Mouse (Mus musculus) gastrocnemius, postnatal 14 days (tissue): Measurements from ENCODE around the gene Patz1. TPM values are rescaled to one million over a fixed set of nuclear protein-coding genes. Genes with fewer than 3 reads are reported as not detected.

Experiments used
- DNase-seq: peaks from one replicate; pipeline ENCODE4 v3.0.0; 2021; ENCODE audit warnings: mixed read lengths
- intact Hi-C: fragments of 180-260 bp; cut with DNase I; formaldehyde crosslinking; loops from one replicate; pipeline ENCODE4 v1.15.1; 2025; ENCODE audit warnings: low total_unique reads
- total RNA-seq, 2 experiments: library from RNA; stranded (reverse); gene quantifications; 2 replicates each; pipeline ENCODE4 v1.2.3; 2021

The Patz1 gene
- total RNA-seq, 2 experiments from 2014 or later, result 11.8 to 12.8 TPM

DNA sequence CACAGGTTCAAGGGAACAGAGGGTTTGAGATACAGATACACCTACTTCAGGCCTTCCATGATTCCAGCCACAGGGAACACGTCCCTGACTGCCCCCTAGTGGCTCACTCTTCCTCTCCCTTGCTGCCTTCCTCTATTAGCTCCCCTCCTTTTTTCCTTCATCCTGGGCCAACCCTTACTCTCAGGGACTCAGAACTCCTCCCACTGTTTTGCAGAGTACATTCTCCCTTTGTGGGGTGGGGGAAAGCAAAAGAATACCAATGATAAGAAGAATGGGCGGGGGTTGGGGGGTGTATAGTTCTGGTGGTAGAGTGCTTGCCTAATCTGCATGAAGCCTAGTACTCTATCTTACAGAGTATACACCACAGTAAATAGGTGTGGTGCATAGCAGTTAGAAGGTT lies 25.5 kb downstream of the Patz1 start:
- peak; percentile 67 for DNase-seq
- intact Hi-C loops, result no loop called here

DNA sequence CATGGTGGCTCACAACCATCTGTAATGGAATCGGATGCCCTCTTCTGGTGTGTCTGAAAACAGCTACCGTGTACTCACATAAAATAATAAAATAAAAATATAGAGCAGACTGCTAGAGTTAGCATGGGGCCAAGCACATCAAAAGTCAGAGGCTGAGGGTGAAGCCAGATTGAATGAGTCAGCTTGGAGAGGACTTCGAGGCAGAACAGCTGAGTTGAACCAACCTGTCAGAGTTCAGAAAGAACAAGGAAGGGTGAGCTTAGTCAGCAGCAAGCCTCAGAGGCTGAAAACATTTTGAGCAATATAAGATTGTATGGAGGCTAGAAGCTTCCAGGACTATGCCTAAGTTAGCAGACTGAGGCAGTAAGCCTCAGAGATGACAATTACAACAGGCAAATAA lies 29.6 kb downstream of the Patz1 start:
- DNase-seq, result no peak
- intact Hi-C loops, result no loop called here

DNA sequence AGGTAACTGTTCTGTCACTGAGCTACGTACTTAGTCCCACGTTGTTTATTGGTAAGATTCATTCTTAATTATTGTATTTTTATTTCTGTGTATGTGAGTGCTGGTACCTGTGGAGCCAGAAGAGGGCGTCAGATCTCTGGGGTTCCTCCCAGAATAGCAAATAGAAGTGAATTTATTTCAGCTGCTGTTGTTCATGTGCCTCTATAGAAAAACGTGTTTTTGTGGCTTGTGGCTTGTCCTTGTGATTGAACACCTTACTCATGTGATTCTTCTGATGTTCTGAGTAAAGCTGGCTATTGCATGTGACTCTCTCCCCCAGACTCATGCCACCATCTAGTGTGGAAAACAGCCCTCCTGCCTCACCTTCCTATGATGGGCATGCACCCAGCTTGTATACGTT lies 39.6 kb downstream of the Patz1 start:
- no peak for DNase-seq
- intact Hi-C loops, result no loop called here

DNA sequence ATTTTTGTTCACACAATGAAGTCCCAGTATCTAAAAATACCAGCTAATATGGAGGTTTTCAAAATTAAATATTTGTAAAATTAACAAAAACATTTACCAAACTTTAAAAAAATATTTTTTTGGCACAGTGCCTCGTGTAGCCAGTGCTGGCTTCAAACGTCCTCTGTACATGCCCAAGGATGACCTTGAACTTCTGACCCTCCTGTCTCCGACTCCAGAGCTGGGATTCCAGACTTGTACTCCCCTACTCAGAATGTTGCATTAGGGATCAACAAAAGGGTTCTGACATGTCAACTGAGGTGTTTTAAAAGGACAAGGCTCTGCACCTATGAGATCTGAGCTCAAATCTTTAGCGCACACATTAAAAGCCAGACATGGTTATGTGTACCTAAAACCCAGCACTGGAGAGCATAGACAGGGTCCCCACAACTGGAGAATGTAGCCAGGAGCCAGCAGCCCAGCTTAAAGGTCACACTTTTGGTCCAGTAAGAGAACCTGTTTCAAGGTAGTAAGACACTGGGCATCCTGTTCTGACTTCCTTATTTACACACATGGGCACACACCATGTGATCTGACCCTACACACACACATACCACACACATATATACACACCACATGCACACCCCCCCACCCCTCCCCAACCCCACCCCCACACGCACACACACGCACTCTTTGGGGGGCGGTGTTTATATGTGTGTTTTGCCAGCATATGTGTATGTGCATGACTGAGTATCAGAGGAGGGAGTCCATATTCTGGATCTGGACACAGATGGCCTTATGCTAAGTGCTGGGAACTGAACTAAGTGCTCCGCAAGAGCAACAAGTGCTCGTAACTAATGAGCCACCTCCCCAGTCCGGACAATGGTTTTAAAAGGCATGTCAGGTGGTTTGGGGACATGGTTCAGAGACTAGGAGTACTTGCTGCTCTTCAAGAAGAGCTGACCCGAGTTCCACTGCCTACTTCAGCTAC lies 40.4 kb downstream of the Patz1 start:
- DNase-seq, result no peak
- intact Hi-C loops, result no loop called here

DNA sequence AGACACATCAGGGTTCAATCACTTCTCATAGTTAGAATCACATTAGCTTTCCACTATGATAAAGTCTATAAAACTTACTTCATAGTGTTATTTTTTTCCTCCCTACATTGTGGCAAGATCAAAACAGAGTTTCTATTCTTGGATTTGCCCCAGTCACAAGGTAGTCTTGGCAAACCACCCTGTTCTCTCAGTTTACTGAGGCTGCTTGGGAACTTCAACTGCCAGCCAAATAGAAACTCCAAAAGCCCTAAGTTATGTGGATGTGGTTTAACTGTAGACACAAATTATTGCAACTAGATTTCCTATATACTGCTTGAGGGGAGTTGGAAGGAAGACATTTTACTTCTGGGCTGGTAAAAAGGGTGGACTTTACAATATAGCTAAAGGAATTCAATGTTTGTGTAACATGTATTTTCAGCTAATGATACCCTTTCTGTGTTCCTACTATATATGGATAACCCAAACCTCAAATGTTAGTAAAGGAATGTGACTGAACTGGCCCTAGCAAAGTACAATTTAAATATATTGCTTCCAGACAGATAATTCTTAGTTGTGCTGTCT lies 41.3 kb downstream of the Patz1 start, which contains the start of gene Pik3ip1:
Pik3ip1 (plus strand) TSS at position 511 of the 561 bp plus-strand sequence.
- DNase-seq, result no peak
- intact Hi-C loops, result no loop called here

DNA sequence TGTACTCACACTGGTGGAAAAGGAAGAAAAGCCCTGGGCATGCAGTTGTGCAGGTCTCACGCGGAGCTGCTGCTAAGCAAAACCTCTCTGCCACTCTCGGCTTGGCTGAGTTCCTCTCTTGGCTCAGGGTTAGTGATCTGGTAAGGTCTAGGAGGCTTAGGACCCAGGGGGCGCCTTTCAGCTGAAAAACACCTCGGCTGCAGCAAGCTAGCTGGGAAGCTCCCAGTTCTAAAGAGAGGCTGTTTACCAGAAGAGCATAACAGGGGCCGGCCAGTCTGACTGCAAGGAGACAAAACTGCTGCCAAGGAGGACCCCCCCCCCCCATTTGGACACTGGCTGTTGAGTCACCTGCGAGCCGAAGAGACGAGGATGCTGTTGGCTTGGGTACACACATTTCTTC lies 41.9 kb downstream of the Patz1 start:
- intact Hi-C loops, result no loop called here

DNA sequence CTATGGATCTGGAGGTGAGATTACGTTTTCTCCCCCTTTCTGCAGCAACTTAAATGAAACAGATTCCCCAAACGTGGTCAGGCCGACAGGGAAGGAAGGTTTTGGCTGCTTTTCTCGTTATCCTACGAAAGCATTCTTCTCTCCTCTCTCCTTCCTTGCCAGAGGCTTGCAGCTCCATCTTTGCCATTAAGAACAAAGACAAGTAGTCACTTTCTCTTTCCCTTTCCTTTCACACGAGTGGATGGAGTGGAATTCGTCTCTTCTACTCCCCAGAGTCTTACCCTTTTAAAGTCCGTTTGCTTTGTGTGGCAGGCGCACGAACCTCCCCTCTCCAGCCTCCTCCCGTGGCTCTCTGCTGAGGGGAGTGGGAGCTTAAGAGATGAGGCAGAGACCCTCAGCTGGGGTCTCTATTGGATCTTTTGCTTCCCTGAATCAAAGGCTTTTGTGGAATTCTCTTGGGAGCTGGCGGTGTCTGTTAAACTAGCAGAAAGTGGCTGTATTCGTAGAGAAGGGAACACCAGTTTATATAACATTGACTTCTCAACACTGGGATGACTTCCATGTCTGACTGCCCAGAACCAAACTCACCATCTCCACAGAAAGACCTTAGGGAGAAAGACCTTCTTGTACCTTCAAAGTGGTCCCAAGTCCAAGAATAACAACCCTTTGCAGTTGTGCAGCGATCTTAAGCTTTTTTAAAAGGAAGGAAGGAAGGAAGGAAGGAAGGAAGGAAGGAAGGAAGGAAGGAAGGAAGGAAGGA lies 42.5 kb downstream of the Patz1 start:
- intact Hi-C loops, result no loop called here
- no peak for DNase-seq

More for the DNA sequence above, 41.9 kb downstream of the Patz1 start:
- DNase-seq, result peak; percentile 93

DNA sequence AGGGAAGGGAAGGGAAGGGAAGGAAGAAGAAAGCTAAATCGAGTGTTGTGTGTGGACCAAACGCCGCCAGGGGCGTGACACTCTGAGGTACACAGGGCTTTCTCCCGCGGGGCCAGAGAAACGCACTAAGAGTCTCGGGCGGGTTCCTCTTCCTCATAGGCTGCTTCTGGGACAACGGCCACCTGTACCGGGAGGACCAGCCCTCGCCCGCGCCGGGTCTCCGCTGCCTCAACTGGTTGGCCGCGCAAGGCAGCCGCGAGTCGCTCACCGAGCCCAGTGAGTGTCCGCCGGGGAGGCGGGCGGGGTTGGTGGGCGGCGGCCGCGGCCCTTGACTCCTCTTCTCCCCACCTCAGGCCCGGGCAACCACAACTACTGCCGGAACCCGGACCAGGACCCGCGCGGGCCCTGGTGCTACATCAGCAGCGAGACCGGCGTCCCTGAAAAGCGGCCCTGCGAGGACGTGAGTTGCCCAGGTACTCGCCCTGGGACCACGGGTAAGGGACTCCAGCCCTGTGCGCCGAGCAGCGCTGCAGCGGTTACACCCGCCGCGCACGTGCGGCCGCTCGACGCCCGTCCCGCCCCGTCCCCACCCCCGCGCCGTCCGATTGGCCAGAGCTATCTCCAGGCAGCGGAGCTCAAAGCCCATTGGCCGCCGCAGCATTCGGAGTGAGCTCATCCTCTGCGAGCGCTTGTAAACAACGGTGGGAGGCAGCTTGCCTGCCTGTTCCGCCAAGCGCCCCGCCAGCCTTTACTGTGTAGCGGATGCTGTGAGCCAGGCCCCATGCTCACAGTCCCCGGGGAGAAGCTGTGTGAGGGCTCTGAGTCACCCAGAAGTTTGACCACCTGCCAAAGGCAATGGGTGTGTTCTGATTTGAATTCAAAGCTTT lies 43.3 kb downstream of the Patz1 start:
- intact Hi-C loops, result no loop called here

DNA sequence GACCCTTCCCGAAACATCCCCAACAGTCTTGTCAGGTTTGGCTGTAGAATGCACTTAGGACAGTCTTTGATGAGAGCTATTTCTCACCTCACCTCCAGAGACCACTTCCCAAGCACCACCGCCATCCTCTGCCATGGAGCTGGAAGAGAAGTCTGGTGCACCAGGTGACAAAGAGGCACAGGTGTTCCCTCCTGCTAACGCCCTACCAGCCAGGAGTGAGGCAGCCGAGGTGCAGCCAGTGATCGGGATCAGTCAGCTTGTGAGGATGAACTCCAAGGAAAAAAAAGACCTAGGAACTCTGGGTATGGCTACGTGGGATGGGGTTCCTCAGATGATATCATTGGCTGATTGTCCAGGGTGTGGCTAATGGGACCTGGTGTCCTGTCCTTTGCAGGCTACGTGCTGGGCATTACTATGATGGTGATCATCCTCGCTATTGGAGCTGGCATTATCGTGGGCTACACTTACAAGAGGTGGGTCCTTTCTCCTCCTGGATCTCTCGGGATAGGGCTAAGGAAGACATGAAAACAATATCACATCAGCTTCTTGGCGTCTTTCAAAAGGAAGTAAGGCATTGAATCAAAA lies 44.5 kb downstream of the Patz1 start:
- intact Hi-C loops, result no loop called here
- DNase-seq, result no peak

More for the DNA sequence above, 43.3 kb downstream of the Patz1 start:
- DNase-seq, result peak; percentile 95

DNA sequence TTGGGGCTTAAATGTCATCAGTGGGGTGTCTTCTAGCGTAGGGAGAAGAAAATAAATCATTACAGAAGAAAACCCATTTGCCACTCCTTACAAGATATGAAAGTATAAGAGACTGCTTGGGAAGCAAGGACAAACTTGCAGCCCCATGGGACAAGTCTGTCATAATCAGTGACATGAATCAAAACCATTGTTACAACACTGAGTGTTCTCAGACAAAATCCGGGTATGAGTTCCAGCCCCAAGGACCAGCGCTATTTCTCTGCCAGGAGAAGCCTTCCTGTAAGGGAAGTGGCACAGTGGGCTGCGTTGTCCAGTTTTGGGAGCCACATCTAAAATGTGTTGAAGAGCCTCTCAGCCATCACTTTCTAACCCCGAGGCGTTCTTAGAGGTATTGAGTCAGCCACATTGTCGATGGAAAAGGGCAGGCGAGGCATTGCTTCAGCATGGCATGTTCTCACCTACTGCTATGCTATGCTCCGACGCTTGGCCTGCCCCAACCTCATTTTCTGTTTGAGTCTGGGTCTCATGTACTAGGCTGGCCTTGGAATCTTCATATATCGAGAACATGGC lies 45.6 kb downstream of the Patz1 start:
- intact Hi-C loops, result no loop called here
- DNase-seq, result no peak

DNA sequence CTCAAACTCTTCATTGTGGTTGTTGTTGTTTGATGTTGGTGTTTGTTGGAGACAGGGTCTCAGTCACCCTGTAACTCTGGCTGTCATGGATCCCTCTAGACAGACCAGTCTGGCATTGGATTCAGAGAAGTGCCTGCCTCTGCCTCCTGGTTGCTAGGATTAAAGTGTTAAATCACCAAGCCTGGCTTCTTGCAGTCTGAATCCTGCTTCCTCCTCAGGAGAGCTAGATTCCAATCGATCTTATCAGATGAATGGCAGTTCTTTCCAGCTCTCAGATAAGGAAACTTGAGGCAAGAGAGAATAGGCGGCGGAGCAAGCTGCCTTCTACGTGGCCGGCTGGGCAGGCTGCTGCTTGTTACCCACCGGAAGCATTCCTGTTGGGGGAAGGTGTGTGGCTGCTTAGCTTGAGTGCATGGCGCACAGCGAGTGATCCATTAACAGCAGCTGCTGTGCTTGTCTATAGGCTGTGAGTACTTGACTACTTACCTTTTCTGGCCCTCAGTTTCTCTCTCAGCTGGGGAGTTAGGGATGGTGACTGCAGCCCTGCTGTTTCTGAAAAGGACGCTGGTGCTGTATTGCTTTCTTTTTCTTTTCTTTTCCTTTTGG lies 46.1 kb downstream of the Patz1 start:
- no peak for DNase-seq
- intact Hi-C loops, result no loop called here

DNA sequence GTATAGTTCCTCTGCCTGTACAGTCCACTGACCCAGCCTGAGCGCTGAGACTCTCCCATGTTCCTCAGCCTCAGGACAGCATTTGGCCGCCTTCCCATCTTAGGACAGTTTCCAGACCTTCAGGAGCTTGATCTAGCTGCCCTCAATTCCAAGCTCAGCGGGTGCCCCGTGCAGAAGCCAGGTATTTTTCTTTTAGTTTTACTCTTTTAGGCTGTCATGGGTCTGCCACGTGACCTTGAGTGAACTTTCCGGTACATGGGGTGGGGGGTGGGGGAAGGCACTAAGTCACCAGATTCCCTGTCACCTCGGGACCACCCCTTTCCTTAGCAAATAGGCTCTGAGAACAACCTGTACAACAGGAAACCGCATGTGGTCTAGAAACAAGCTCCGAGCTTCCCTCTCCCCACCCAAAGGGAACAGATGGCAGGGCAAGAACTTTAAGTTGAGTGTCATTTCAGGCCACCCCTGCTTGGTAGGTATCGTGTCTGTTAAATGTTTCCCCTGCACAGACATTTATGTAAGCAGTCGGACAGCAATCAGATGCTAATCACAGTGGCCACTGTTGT lies 47.1 kb downstream of the Patz1 start:
- intact Hi-C loops, result no loop called here
- peak; percentile 54 for DNase-seq

DNA sequence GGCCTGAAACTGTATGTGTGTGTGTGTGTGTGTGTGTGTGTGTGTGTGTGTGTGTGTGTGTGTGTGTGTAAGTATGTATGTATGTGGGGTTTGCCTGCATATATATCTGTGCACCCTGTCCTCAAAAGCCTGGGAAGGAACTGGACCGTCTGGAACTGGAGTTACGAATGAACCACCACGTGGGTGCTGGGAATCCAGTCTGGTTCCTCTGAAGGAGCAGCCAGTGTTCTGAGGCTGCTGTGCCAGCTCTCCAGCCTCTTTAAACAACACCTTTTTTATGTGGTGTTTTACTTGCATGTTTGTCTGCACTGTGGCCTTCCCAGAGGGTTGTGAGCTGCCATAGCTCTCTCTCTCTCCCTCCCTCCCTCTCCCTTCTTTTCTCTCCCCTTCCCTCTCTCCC lies 47.9 kb downstream of the Patz1 start:
- DNase-seq, result no peak
- intact Hi-C loops, result no loop called here

DNA sequence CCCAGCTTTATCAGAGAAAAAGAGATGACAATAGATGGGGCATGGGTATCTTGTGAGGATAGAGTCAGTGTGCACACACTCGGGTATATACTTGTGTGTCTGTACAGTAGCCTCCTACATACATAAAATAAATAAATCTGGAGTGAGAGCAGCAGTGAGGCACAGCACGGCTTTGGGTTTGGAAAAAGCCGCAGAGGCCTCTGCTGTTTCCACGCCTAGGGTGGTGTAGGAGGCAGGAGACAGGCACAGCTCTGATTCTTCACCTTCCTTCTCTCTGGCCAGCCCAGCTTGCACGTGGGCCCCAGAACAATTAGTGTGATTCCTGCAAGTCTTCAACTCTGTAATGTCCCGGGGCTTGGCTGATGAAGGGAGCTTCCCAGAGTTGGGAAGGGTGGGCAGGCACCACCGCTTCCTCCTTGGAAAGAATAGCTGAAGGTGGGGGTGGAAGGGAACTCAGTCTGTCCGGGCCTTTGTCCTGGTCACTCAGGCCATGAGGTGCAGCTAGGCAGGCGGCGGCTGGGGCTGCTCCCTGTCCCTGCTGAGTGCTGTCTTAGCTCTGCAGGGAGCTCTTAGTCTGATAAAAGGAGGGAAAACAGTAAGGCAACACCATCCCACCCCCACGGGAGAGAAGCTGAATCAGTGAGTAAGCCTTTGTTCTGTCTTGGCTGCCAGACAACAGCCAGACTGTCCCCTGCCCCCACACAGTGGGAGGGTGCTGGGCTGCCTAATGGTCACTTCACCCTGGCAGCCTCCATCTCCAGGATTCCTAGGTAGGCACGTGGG lies 48.7 kb downstream of the Patz1 start:
- DNase-seq, result peak; percentile 48
- intact Hi-C loops, result no loop called here

DNA sequence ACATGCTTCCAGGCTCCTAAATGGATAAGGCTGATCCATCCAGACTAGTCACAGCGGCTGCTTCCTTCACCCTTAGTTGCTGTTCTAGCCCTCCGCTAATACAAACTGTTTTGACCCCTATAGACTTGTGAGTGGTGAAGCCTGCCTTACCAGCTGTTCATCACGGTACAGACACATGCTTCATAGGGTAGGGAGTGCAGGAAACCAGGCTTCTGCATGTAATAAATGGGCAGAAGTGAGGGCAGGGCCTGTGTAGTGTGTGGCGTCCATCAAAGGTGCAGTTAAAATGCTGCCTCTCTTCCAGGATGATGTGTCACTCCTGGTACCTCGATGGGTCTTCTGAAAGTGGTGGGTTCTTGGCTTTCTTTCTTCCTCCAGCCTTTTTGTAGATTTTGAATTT lies 49.3 kb downstream of the Patz1 start:
- no peak for DNase-seq
- intact Hi-C loops, result no loop called here

DNA sequence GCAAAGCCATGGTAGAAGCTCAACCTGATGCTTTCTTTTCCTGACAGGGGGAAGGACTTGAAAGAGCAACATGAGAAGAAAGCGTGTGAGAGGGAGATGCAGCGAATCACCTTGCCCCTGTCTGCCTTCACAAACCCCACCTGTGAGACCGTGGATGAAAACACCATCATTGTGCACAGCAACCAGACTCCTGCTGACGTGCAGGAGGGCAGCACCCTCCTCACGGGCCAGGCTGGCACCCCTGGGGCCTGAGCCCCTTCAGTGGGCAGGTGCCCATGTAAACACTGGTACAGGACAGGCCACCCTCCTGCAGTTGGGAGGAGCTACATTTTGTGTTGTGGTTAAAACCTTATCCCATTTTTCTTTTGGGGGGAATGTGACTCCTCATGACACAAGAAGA lies 52.8 kb downstream of the Patz1 start:
- DNase-seq, result no peak
- intact Hi-C loops, result no loop called here

DNA sequence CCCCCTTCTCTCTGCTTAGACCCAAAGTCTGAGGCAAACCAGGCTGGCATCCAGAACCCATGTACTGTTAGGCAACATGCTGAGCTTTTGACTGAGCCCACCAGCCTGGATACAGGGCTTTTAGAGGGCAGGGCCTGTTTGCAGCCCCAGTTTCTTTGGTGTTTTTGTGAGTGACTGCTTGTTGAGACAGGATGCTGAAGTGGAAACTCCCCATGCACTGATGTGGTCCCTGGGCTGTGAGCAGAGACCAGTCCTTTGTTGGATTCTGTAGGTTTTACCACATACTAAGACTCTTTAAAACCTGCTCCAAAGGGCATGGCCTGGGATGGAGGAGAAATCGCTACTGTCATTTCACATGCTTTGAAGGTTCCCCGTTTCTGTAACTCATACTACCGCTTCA lies 56.2 kb downstream of the Patz1 start:
- DNase-seq, result no peak
- intact Hi-C loops, result loop anchor here (5.0 kb wide), 1 partner anchor 67 kb away; no protein-coding TSS in a partner anchor
